Mouse (Mus musculus) stomach, adult 2 months (tissue): ENCODE measurements around the gene Ccdc173. TPM values are rescaled to one million over a fixed set of nuclear protein-coding genes. Genes with fewer than 3 reads are reported as not detected.

ENCODE experiments used
- polyA plus RNA-seq: library from polyadenylated mRNA; depleted of rRNA; stranded (reverse); fragments of >200 nt; gene quantifications from 2 replicates; pipeline ENCODE4 v1.2.3, GENCODE M21; 2012; rRNA removed

Ccdc173 gene
- polyA plus RNA-seq: not detected in 2 replicates

DNA sequence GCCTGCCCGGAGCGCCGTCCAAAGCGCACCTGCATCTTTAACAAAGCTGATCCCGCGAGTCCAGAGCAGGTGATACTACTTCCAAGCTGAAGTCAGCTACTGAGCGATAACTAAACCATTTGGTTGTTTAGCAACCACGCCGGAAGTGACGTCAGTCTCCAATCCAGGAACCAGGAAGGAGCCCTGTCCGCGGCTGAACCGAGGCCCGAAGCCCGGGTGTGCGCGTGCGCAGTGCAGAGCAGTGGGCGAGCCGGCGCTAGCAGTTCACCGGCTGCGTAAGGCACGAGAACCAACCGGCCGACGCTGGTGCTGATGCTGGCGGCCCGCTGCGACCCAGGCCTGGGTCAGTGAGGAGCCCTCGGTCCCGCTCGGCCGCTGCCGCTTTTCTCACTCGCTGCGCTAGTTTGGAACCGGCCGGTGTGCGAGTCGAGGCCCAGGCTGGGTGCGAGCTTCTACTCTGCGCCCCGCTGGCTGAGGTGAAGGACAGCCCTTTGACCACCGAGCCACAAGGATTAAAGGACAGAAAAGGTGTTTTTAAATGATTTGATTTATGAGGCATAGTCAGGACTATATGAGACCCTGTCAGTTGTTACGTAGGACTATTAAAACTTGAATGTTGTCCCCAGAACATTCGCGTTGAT is at the start of gene Ccdc173, which contains the start of gene Phospho2:
Gene Ccdc173, minus strand, starts transcription at position 147 of the 641 bp plus-strand sequence.
Gene Phospho2, plus strand, starts transcription at position 195 of the 641 bp plus-strand sequence.

DNA sequence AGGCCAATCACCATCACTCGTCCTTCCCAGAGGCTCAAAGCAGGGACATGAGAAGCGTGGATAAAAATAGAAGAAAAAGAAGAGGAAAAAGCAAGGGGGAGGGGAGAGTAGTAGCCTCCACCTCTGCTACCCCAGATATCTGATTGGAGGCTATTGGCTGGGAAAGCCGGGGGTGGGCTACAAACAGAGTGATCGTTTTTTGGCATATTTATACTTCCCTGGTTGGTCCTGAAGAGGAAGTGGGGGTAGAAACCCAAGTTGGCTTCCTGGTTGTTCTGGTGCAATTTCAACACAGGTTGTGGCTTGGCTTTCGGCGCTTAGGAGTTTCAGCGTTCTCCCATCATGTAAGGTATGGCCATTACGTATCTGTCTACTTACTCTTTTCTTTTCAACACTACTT is 32.3 kb upstream of the Ccdc173 start, which contains the start of gene Klhl23:
Gene Klhl23, plus strand, starts transcription at position 234 of the 400 bp plus-strand sequence.

DNA sequence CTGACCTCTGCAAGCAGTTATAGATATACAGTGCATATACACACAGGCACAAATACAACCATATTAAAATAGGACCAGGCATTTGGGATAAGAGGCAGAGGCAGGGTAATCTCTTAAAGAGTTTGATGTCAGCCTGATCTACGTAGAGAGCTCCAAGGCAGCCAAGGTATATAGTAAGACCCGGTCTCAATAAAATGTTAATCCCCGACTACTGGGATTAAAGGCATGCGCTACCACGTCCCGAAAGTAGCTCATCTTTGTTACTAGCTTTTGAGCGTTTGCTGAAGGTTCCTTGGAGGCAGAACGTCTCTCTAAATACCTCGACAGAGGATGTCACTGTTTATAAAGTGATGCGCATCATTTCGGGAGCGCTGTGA is 67.1 kb downstream of the Ccdc173 start, which contains the start of gene Ppig:
Gene Ppig, plus strand, starts transcription at position 273 of the 377 bp plus-strand sequence.

DNA sequence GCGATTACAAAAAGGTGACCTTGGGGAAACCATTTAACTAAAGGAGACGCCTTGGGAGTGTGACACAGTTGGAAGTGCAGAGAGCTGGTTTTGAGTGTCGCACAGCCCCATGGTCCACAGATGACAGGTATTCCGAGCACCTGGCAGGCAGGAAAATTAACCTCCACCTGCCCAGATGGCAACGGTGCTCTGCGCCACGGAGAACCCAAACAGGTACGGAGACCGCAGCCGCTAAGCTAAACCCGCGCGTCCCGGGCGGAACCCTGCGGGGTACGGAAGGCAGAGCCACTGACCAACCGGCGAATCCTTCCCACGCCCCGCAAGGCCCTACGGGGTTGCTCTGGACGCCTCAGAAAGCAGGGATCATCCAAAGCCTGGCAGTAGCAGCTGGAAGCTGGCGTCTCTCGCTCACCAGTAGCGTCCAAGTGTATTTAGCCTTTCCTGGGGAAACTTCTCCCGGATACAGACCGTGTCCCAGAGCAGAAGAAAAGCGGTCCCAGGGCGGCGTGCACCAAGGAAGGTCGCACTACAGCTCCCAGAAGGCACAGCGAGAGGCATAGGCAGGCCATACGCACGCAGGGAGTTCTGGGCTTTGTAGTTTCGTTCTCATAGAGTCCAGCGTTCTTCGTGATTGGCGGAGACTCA is 76.3 kb downstream of the Ccdc173 start, which contains the start of gene Fastkd1:
Gene Fastkd1, minus strand, starts transcription at position 536 of the 645 bp plus-strand sequence.

Other genes with a start within 250 kb of the Ccdc173 start
- gene Lrp2, start 203.5 kb downstream of the Ccdc173 start, polyA plus RNA-seq: 0.05 and 0.09 TPM in 2 replicates
- gene Bbs5, start 142.4 kb downstream of the Ccdc173 start, polyA plus RNA-seq: 0.11 TPM in 1 of 2 replicates, not detected in the other
- gene Klhl41, start 119.5 kb downstream of the Ccdc173 start, polyA plus RNA-seq: 0.22 and 0.60 TPM in 2 replicates
- gene Fastkd1, start 76.1 kb downstream of the Ccdc173 start, polyA plus RNA-seq: 0.72 and 1.3 TPM in 2 replicates
- gene Ppig, start 67.0 kb downstream of the Ccdc173 start, polyA plus RNA-seq: 0.13 TPM in 2 replicates
- 19.3 and 42.6 TPM in 2 replicates for gene Phospho2, start within 50 bp of the Ccdc173 start, polyA plus RNA-seq
- 1.4 and 2.0 TPM in 2 replicates for gene Klhl23, start 32.4 kb upstream of the Ccdc173 start, polyA plus RNA-seq
- gene Ssb, start 72.0 kb upstream of the Ccdc173 start, polyA plus RNA-seq: 0.08 and 0.18 TPM in 2 replicates
- 4.4 and 5.3 TPM in 2 replicates for gene Mettl5, start 96.0 kb upstream of the Ccdc173 start, polyA plus RNA-seq
- 5.9 TPM in 2 replicates for gene Ubr3, start 107.7 kb upstream of the Ccdc173 start, polyA plus RNA-seq
- 0.08 TPM in 1 of 2 replicates, not detected in the other for gene Myo3b, start 249.6 kb upstream of the Ccdc173 start, polyA plus RNA-seq